Mouse (Mus musculus) heart, postnatal 0 days (tissue): ENCODE measurements around the gene Srebf1.
A peak's percentile ranks its signal among the peaks of the same experiment; 100 is the strongest.

Experiments used
- CTCF ChIP-seq: IDR thresholded peaks from 2 replicates; pipeline ENCODE4 v1.5.1; 2016; ENCODE audit warnings: antibody characterized with exemption, control low read depth, low read depth
- EP300 ChIP-seq: IDR thresholded peaks from 2 replicates; pipeline ENCODE4 v1.6.1; 2016; ENCODE audit warnings: antibody characterized with exemption, low read depth

GRCm38 (mm10) chr11:60199702-60200184 lies 22.6 kb downstream of the Srebf1 start:
- TF ChIP-seq CTCF (peak; percentile 99), EP300 (no peak)
